Mouse (Mus musculus) bone marrow macrophage, adult 2 months (primary cell): ENCODE measurements around the gene Slc8a1. TPM values are rescaled to one million over a fixed set of nuclear protein-coding genes. Genes with fewer than 3 reads are reported as not detected.
A peak's percentile ranks its signal among the peaks of the same experiment; 100 is the strongest.

Experiments
- H3K27ac ChIP-seq: 2 replicates; pipeline ENCODE4 v1.5.1; 2012; ENCODE audit warnings: low read depth, low read length; ENCODE audit not compliant: insufficient read depth
- H3K4me1 ChIP-seq: 2 replicates; pipeline ENCODE4 v1.6.1; 2012; ENCODE audit warnings: low read length; ENCODE audit not compliant: control insufficient read depth, insufficient read depth
- H3K4me3 ChIP-seq: 2 replicates; pipeline ENCODE4 v1.5.1; 2012; ENCODE audit warnings: mild to moderate bottlenecking, low read length, moderate library complexity; ENCODE audit not compliant: insufficient read depth
- CTCF ChIP-seq: IDR thresholded peaks from 2 replicates; pipeline ENCODE4 v1.5.1; 2012; ENCODE audit warnings: low read depth, mild to moderate bottlenecking, low read length, moderate library complexity
- POLR2A ChIP-seq: IDR thresholded peaks from 2 replicates; pipeline ENCODE4 v1.6.1; 2012; ENCODE audit warnings: mild to moderate bottlenecking, low read depth, low read length, borderline replicate concordance
- polyA plus RNA-seq: library from polyadenylated mRNA; stranded (reverse); fragments of >200 nt; gene quantifications from 2 replicates; pipeline ENCODE4 v1.2.4, GENCODE M21; 2012; ENCODE audit not compliant: missing spikeins, insufficient read depth, insufficient read length

Gene Slc8a1
- polyA plus RNA-seq, 1 experiment: 46.2 TPM

GRCm38 (mm10) chr17:81518316-81519025, 219.7 kb downstream of the Slc8a1 start:
- Histone ChIP-seq H3K4me1 (peaks cover 13% of the 10 kb centered on the region), H3K4me3 (no peak overlapping the region), H3K27ac (peak overlapping the region; percentile 36)
- no peak for TF ChIP-seq CTCF
- no peak for TF ChIP-seq POLR2A

GRCm38 (mm10) chr17:81516155-81516554, 222.0 kb downstream of the Slc8a1 start:
- Histone ChIP-seq H3K27ac (no peak overlapping the region), H3K4me3 (no peak overlapping the region), H3K4me1 (peaks cover 13% of the 10 kb centered on the region)
- TF ChIP-seq POLR2A (no peak), CTCF (no peak)

- Histone ChIP-seq H3K27ac (no peak overlapping the region), H3K4me1 (peaks cover 10% of the 10 kb centered on the region), H3K4me3 (no peak overlapping the region)
- TF ChIP-seq CTCF (no peak), POLR2A (no peak)
These were observed 224.2 kb downstream of the Slc8a1 start for GRCm38 (mm10) chr17:81514022-81514421.

- Histone ChIP-seq H3K4me3 (no peak overlapping the region), H3K4me1 (peaks cover 7% of the 10 kb centered on the region), H3K27ac (no peak overlapping the region)
- TF ChIP-seq CTCF (no peak), POLR2A (no peak)
These were observed 224.7 kb downstream of the Slc8a1 start for GRCm38 (mm10) chr17:81513368-81513958.

- 0 out of 2 replicates have a peak, but pooled peaks cover 2% of the 10 kb centered on the region for H3K4me1 ChIP-seq
- H3K4me3 ChIP-seq: no peak overlapping the region
- no peak overlapping the region for H3K27ac ChIP-seq
- TF ChIP-seq POLR2A (no peak), CTCF (no peak)
These were observed 233.0 kb downstream of the Slc8a1 start for GRCm38 (mm10) chr17:81505162-81505685.

- Histone ChIP-seq H3K4me3 (no peak overlapping the region), H3K4me1 (0 out of 2 replicates have a peak, but pooled peaks cover 2% of the 10 kb centered on the region), H3K27ac (no peak overlapping the region)
- TF ChIP-seq CTCF: no peak
- no peak for TF ChIP-seq POLR2A
These were observed 234.1 kb downstream of the Slc8a1 start for GRCm38 (mm10) chr17:81504040-81504439.

GRCm38 (mm10) chr17:81502732-81503131, 235.4 kb downstream of the Slc8a1 start:
- TF ChIP-seq CTCF (no peak), POLR2A (no peak)
- Histone ChIP-seq H3K4me3 (no peak overlapping the region), H3K4me1 (peaks cover 6% of the 10 kb centered on the region; the same call in 1 of the 2 replicates), H3K27ac (no peak overlapping the region)

- no peak overlapping the region for H3K27ac ChIP-seq
- no peak overlapping the region for H3K4me3 ChIP-seq
- TF ChIP-seq POLR2A: no peak
- TF ChIP-seq CTCF: no peak
- peaks cover 6% of the 10 kb centered on the region; the same call in 1 of the 2 replicates for H3K4me1 ChIP-seq
These were observed 237.3 kb downstream of the Slc8a1 start for GRCm38 (mm10) chr17:81500686-81501407.

GRCm38 (mm10) chr17:81497919-81498318, 240.3 kb downstream of the Slc8a1 start:
- H3K4me3 ChIP-seq: no peak overlapping the region
- TF ChIP-seq CTCF: no peak
- TF ChIP-seq POLR2A: no peak
- peaks cover 6% of the 10 kb centered on the region; the same call in 1 of the 2 replicates for H3K4me1 ChIP-seq
- H3K27ac ChIP-seq: no peak overlapping the region

GRCm38 (mm10) chr17:81496616-81497015, 241.6 kb downstream of the Slc8a1 start:
- no peak overlapping the region for H3K4me3 ChIP-seq
- no peak overlapping the region for H3K27ac ChIP-seq
- H3K4me1 ChIP-seq: peaks cover 6% of the 10 kb centered on the region; the same call in 1 of the 2 replicates
- TF ChIP-seq CTCF (no peak), POLR2A (no peak)
